Mouse (Mus musculus) lung, postnatal 25 days (tissue): Measurements from ENCODE around the gene Ctcf.
A peak's percentile ranks its signal among the peaks of the same experiment; 100 is the strongest.

Experiments used
- DNase-seq: peaks from one replicate; pipeline ENCODE4 v3.0.0; 2022; ENCODE audit warnings: low spot score

The Ctcf gene

GRCm38 (mm10) chr8:105617451-105618278 lies 18.7 kb upstream of the Ctcf start:
- no peak for DNase-seq

- DNase-seq: no peak
These were observed 18.1 kb upstream of the Ctcf start for GRCm38 (mm10) chr8:105618279-105618634.

- no peak for DNase-seq
These were observed 17.3 kb upstream of the Ctcf start for GRCm38 (mm10) chr8:105618892-105619591.

- DNase-seq: no peak
These were observed 16.2 kb upstream of the Ctcf start for GRCm38 (mm10) chr8:105620211-105620610.

GRCm38 (mm10) chr8:105620946-105621720 lies 15.2 kb upstream of the Ctcf start:
- DNase-seq: no peak

- no peak for DNase-seq
These were observed 14.5 kb upstream of the Ctcf start for GRCm38 (mm10) chr8:105621841-105622240.

- DNase-seq: peak; percentile 95
These were observed 13.9 kb upstream of the Ctcf start for GRCm38 (mm10) chr8:105622421-105622920.

GRCm38 (mm10) chr8:105623118-105623517 lies 13.2 kb upstream of the Ctcf start:
- peak; percentile 75 for DNase-seq

GRCm38 (mm10) chr8:105623679-105624245 lies 12.6 kb upstream of the Ctcf start:
- no peak for DNase-seq

GRCm38 (mm10) chr8:105624401-105624800 lies 12.0 kb upstream of the Ctcf start:
- no peak for DNase-seq

- DNase-seq: no peak
These were observed 11.5 kb upstream of the Ctcf start for GRCm38 (mm10) chr8:105624831-105625230.

GRCm38 (mm10) chr8:105626086-105626485 lies 10.3 kb upstream of the Ctcf start:
- no peak for DNase-seq

GRCm38 (mm10) chr8:105629337-105629736 lies 7.0 kb upstream of the Ctcf start:
- DNase-seq: no peak

- no peak for DNase-seq
These were observed 1.5 kb upstream of the Ctcf start for GRCm38 (mm10) chr8:105634771-105635458.

GRCm38 (mm10) chr8:105635481-105635880 lies 887 bp upstream of the Ctcf start:
- no peak for DNase-seq

- DNase-seq: peak; percentile 32
These were observed 669 bp downstream of the Ctcf start, which contains the start of gene Agrp for GRCm38 (mm10) chr8:105636963-105637510. Gene Agrp (minus strand): TSS chr8:105637393.

GRCm38 (mm10) chr8:105637601-105638041 lies 1.3 kb downstream of the Ctcf start:
- DNase-seq: no peak

GRCm38 (mm10) chr8:105638510-105638909 lies 2.1 kb downstream of the Ctcf start:
- no peak for DNase-seq

GRCm38 (mm10) chr8:105639835-105640234 lies 3.5 kb downstream of the Ctcf start:
- no peak for DNase-seq

- no peak for DNase-seq
These were observed 4.1 kb downstream of the Ctcf start for GRCm38 (mm10) chr8:105640511-105640910.

GRCm38 (mm10) chr8:105645205-105645604 lies 8.8 kb downstream of the Ctcf start:
- DNase-seq: no peak
